Mouse (Mus musculus): ENCODE data around the gene Ogdh.
"Not testable (repeated sequence)": the region's sequence is repeated elsewhere in the genome, so short reads cannot be mapped to it uniquely, and the experiment has no call there.

Gene Ogdh

GRCm38 (mm10) chr11:6291401-6292115 is at the start of gene Ogdh:
Gene Ogdh, plus strand, starts transcription at chr11:6291633.
- DNase-seq (ENCODE audit: low spot score): peak; percentile 99

- no peak for DNase-seq (ENCODE audit: low spot score)
These were observed 46.7 kb upstream of the Ogdh start for GRCm38 (mm10) chr11:6244707-6245106.

GRCm38 (mm10) chr11:6252248-6252647 is 39.2 kb upstream of the Ogdh start:
- no peak for DNase-seq (ENCODE audit: low spot score)

- no peak for DNase-seq (ENCODE audit: low spot score)
These were observed 38.6 kb upstream of the Ogdh start for GRCm38 (mm10) chr11:6252824-6253223.

- not testable (repeated sequence) for DNase-seq (ENCODE audit: low spot score)
These were observed 36.8 kb upstream of the Ogdh start for GRCm38 (mm10) chr11:6254602-6255001.

GRCm38 (mm10) chr11:6256490-6257072 is 34.9 kb upstream of the Ogdh start:
- no peak for DNase-seq (ENCODE audit: low spot score)

GRCm38 (mm10) chr11:6259413-6259812 is 32.0 kb upstream of the Ogdh start:
- no peak for DNase-seq (ENCODE audit: low spot score)

GRCm38 (mm10) chr11:6261434-6262082 is 29.9 kb upstream of the Ogdh start:
- DNase-seq (ENCODE audit: low spot score): peak; percentile 48

GRCm38 (mm10) chr11:6266621-6267020 is 24.8 kb upstream of the Ogdh start:
- no peak for DNase-seq (ENCODE audit: low spot score)

GRCm38 (mm10) chr11:6267320-6268254 is 23.8 kb upstream of the Ogdh start, which contains the start of gene Ddx56:
Gene Ddx56, minus strand, starts transcription at chr11:6267772.
- peak; percentile 83 for DNase-seq (ENCODE audit: low spot score)

- DNase-seq (ENCODE audit: low spot score): no peak
These were observed 17.8 kb upstream of the Ogdh start for GRCm38 (mm10) chr11:6273607-6274006.

- peak; percentile 95 for DNase-seq (ENCODE audit: low spot score)
These were observed 16.9 kb upstream of the Ogdh start, which contains the start of gene Tmed4 for GRCm38 (mm10) chr11:6274387-6275093. Gene Tmed4, minus strand, starts transcription at chr11:6274870.

- DNase-seq (ENCODE audit: low spot score): no peak
These were observed 16.3 kb upstream of the Ogdh start for GRCm38 (mm10) chr11:6275094-6275484.

GRCm38 (mm10) chr11:6276466-6276865 is 15.0 kb upstream of the Ogdh start:
- DNase-seq (ENCODE audit: low spot score): no peak

- no peak for DNase-seq (ENCODE audit: low spot score)
These were observed 8.5 kb upstream of the Ogdh start for GRCm38 (mm10) chr11:6282940-6283339.

GRCm38 (mm10) chr11:6290138-6290537 is 1.3 kb upstream of the Ogdh start:
- no peak for DNase-seq (ENCODE audit: low spot score)

GRCm38 (mm10) chr11:6290883-6291282 is 550 bp upstream of the Ogdh start:
- DNase-seq (ENCODE audit: low spot score): no peak

GRCm38 (mm10) chr11:6292116-6292987 is 919 bp downstream of the Ogdh start:
- no peak for DNase-seq (ENCODE audit: low spot score)

- no peak for DNase-seq (ENCODE audit: low spot score)
These were observed 1.5 kb downstream of the Ogdh start for GRCm38 (mm10) chr11:6292988-6293349.

GRCm38 (mm10) chr11:6293601-6294000 is 2.2 kb downstream of the Ogdh start:
- DNase-seq (ENCODE audit: low spot score): no peak
